Mouse (Mus musculus) CH12.LX (cell line): Measurements from ENCODE around the gene Clcf1. TPM values are rescaled to one million over a fixed set of nuclear protein-coding genes. Genes with fewer than 3 reads are reported as not detected.

Experiments
- DNase-seq: peaks from one replicate; pipeline ENCODE4 v3.0.0-alpha.2; 2013; ENCODE audit errors: extremely low read depth
- H3K27ac ChIP-seq: 2 replicates; pipeline ENCODE4 v1.5.1; 2012; ENCODE audit warnings: low read depth, mild to moderate bottlenecking, control low read depth, moderate library complexity; ENCODE audit not compliant: insufficient read depth
- H3K27me3 ChIP-seq: replicated peaks from 2 replicates; pipeline ENCODE3; 2012; ENCODE audit warnings: inconsistent platforms
- H3K36me3 ChIP-seq, 2 experiments: replicated peaks in 1 of 2; 2 replicates each; pipeline versions ENCODE3 to v1.6.1; 2012; ENCODE audit warnings: inconsistent platforms in 1 of 2, low read length in 1 of 2, mild to moderate bottlenecking in 1 of 2, mixed read lengths in 1 of 2, moderate library complexity in 1 of 2; ENCODE audit not compliant: control insufficient read depth in 1 of 2, insufficient read depth in 1 of 2
- H3K4me1 ChIP-seq, 2 experiments: 2 replicates each; pipeline ENCODE4 v1.6.1; 2012; ENCODE audit warnings: inconsistent platforms in 1 of 2, moderate library complexity in 1 of 2; ENCODE audit not compliant: insufficient read depth in 2 of 2, control insufficient read depth in 1 of 2
- H3K4me2 ChIP-seq: 2 replicates; pipeline ENCODE4 v1.6.1; 2012; ENCODE audit warnings: low read depth, mild to moderate bottlenecking, control low read depth; ENCODE audit not compliant: poor library complexity, insufficient read depth, severe bottlenecking
- H3K4me3 ChIP-seq, 3 experiments: fragments of 150-350 bp in 1 of 3; sonication (generic) in 1 of 3; replicated peaks in 1 of 3; 2 replicates each; pipeline versions ENCODE3 to v1.5.1; 2011 to 2012; ENCODE audit warnings: low read depth in 2 of 3, low read length in 2 of 3, mild to moderate bottlenecking in 2 of 3, moderate library complexity in 2 of 3, control low read depth in 1 of 3, improper control_type of control experiment in 1 of 3, inconsistent platforms in 1 of 3, mixed read lengths in 1 of 3; ENCODE audit not compliant: poor library complexity in 1 of 3
- H3K79me2 ChIP-seq: replicated peaks from 2 replicates; pipeline ENCODE4 v1.6.1; 2012; ENCODE audit warnings: mild to moderate bottlenecking, moderate library complexity; ENCODE audit not compliant: control insufficient read depth, poor library complexity, insufficient read depth, severe bottlenecking; ENCODE audit errors: extremely low read depth
- H3K9ac ChIP-seq: 2 replicates; pipeline ENCODE4 v1.6.1; 2012; ENCODE audit warnings: low read depth, mild to moderate bottlenecking, control low read depth, moderate library complexity; ENCODE audit not compliant: insufficient read depth
- H3K9me3 ChIP-seq: replicated peaks from 2 replicates; pipeline ENCODE3; 2012; ENCODE audit warnings: low read length, inconsistent platforms, mixed read lengths
- BHLHE40 ChIP-seq: IDR thresholded peaks from 2 replicates; pipeline ENCODE4 v1.6.1; 2011; ENCODE audit warnings: mild to moderate bottlenecking, low read depth, low read length, improper control_type of control experiment
- CHD1 ChIP-seq: IDR thresholded peaks from 2 replicates; pipeline ENCODE4 v1.6.1; 2012; ENCODE audit warnings: low read depth, low read length, improper control_type of control experiment, inconsistent platforms
- CTCF ChIP-seq, 2 experiments: IDR thresholded peaks in 1 of 2; conservative IDR thresholded peaks in 1 of 2; 2 replicates each; pipeline ENCODE4 v1.5.1; 2011 to 2012; ENCODE audit warnings: low read depth in 2 of 2, low read length in 2 of 2, improper control_type of control experiment in 1 of 2, inconsistent platforms in 1 of 2, mild to moderate bottlenecking in 1 of 2, moderate library complexity in 1 of 2
- ELF1 ChIP-seq: IDR thresholded peaks from 2 replicates; pipeline ENCODE4 v1.6.1; 2014; ENCODE audit warnings: low read depth, mild to moderate bottlenecking, inconsistent platforms, low read length, improper control_type of control experiment
- ETS1 ChIP-seq: conservative IDR thresholded peaks from 2 replicates; pipeline ENCODE4 v1.6.1; 2012; ENCODE audit warnings: low read depth, mild to moderate bottlenecking, inconsistent platforms, low read length, improper control_type of control experiment, moderate library complexity
- GABPA ChIP-seq: IDR thresholded peaks from 2 replicates; pipeline ENCODE4 v1.6.1; 2012; ENCODE audit warnings: low read depth, low read length, improper control_type of control experiment, inconsistent platforms; ENCODE audit not compliant: insufficient replicate concordance
- IRF4 ChIP-seq: IDR thresholded peaks from 2 replicates; pipeline ENCODE4 v1.6.1; 2014; ENCODE audit warnings: low read depth, mild to moderate bottlenecking, inconsistent platforms, low read length, improper control_type of control experiment
- KAT2A ChIP-seq: IDR thresholded peaks from 2 replicates; pipeline ENCODE4 v1.6.1; 2012; ENCODE audit warnings: low read length, improper control_type of control experiment, inconsistent platforms; ENCODE audit not compliant: insufficient replicate concordance
- MAFK ChIP-seq: IDR thresholded peaks from 2 replicates; pipeline ENCODE4 v1.6.1; 2011; ENCODE audit warnings: low read length, improper control_type of control experiment; ENCODE audit not compliant: insufficient replicate concordance
- MAX ChIP-seq: IDR thresholded peaks from 2 replicates; pipeline ENCODE4 v1.6.1; 2011; ENCODE audit warnings: low read length, improper control_type of control experiment
- MAZ ChIP-seq: IDR thresholded peaks from 2 replicates; pipeline ENCODE4 v1.6.1; 2012; ENCODE audit warnings: low read depth, mild to moderate bottlenecking, inconsistent platforms, low read length, improper control_type of control experiment, moderate library complexity
- MEF2A ChIP-seq: IDR thresholded peaks from 2 replicates; pipeline ENCODE4 v1.6.1; 2014; ENCODE audit warnings: low read depth, mild to moderate bottlenecking, inconsistent platforms, low read length, improper control_type of control experiment, borderline replicate concordance
- PAX5 ChIP-seq: IDR thresholded peaks from 2 replicates; pipeline ENCODE4 v1.6.1; 2012; ENCODE audit warnings: low read length, inconsistent platforms, mixed read lengths
- POLR2A ChIP-seq: IDR thresholded peaks from 2 replicates; pipeline ENCODE4 v1.6.1; 2011; ENCODE audit warnings: low read depth, mild to moderate bottlenecking, improper control_type of control experiment, low read length
- RAD21 ChIP-seq: IDR thresholded peaks from 2 replicates; pipeline ENCODE4 v1.6.1; 2011; ENCODE audit warnings: low read depth, mild to moderate bottlenecking, low read length, improper control_type of control experiment, moderate library complexity
- RCOR1 ChIP-seq: conservative IDR thresholded peaks from 2 replicates; pipeline ENCODE4 v1.6.1; 2012; ENCODE audit warnings: low read depth, mild to moderate bottlenecking, inconsistent platforms, low read length, improper control_type of control experiment
- SIN3A ChIP-seq: IDR thresholded peaks from 2 replicates; pipeline ENCODE4 v1.6.1; 2012; ENCODE audit warnings: low read length, improper control_type of control experiment, inconsistent platforms
- SMC3 ChIP-seq: IDR thresholded peaks from 2 replicates; pipeline ENCODE4 v1.6.1; 2011; ENCODE audit warnings: low read depth, low read length, improper control_type of control experiment
- TBP ChIP-seq: conservative IDR thresholded peaks from 2 replicates; pipeline ENCODE4 v1.6.1; 2011; ENCODE audit warnings: low read depth, low read length, improper control_type of control experiment
- USF1 ChIP-seq: IDR thresholded peaks from 2 replicates; pipeline ENCODE4 v1.6.1; 2014; ENCODE audit warnings: low read depth, mild to moderate bottlenecking, inconsistent platforms, low read length, improper control_type of control experiment
- USF2 ChIP-seq: conservative IDR thresholded peaks from 2 replicates; pipeline ENCODE4 v1.6.1; 2011; ENCODE audit warnings: low read depth, low read length, improper control_type of control experiment
- ZC3H11A ChIP-seq: IDR thresholded peaks from 2 replicates; pipeline ENCODE4 v1.6.1; 2012; ENCODE audit warnings: low read depth, mild to moderate bottlenecking, inconsistent platforms, low read length, improper control_type of control experiment
- ZKSCAN1 ChIP-seq: IDR thresholded peaks from 2 replicates; pipeline ENCODE4 v1.6.1; 2012; ENCODE audit warnings: low read depth, inconsistent platforms, low read length, improper control_type of control experiment, borderline replicate concordance
- ZNF384 ChIP-seq: IDR thresholded peaks from 2 replicates; pipeline ENCODE4 v1.6.1; 2012; ENCODE audit warnings: low read depth, low read length, improper control_type of control experiment, inconsistent platforms
- dilution Hi-C: fragments of 300-500 bp; cut with MboI; formaldehyde crosslinking; loops from 2 replicates; pipeline ENCODE4 v1.14.3; 2020; ENCODE audit warnings: low sequenced_read_pairs; ENCODE audit not compliant: extremely low pct_unique_long_range_greater_than_20kb, extremely low pct_ligation_motif_present
- in situ Hi-C: fragments of 300-500 bp; cut with MboI; formaldehyde crosslinking; loops from 3 replicates; pipeline ENCODE4 v1.14.3; 2019; ENCODE audit warnings: low sequenced_read_pairs, low pct_ligation_motif_present, low pct_unique_long_range_greater_than_20kb, mixed read lengths
- polyA plus RNA-seq: library from polyadenylated mRNA; unstranded; fragments of >175 nt; gene quantifications from 2 replicates; pipeline ENCODE4 v1.2.1, GENCODE M21; 2012; ENCODE audit warnings: low read depth; ENCODE audit not compliant: insufficient read length
- total RNA-seq, 2 experiments: library from RNA; depleted of rRNA; stranded (reverse); fragments of 300-350 nt in 1 of 2; fragments of >200 nt in 1 of 2; gene quantifications; 2 replicates each; pipeline ENCODE4 v1.2.3; 2012 to 2014

Gene Clcf1
- total and polyA plus RNA-seq, 3 experiments = 0.09 to 1.0 (median 0.28) TPM

DNA sequence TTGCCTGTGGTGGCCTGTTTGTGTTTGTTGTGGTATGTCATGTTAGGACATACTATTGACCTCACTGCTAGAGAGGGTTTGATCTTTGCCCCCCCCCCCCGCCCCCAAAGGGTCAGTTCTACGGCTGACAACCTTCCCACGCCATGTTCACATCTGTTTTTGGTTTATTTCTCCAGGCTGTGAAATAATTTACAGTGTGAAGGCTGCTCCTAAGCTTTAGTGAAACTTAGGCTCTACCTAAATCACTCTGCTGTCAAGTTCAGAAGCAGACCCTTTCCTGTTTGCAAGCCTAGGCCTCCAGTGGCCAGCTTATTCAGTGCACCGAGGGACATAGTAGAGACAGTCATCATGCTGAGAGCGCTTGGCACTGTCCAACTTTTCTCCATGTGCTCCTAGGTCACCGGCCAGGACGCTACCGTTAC, 26.2 kb downstream of the Clcf1 start:
- H3K4me2 ChIP-seq = no peak overlapping the region
- H3K27ac ChIP-seq = no peak overlapping the region
- no peaks in the 10 kb centered on the region for H3K36me3 ChIP-seq
- H3K4me1 ChIP-seq = peaks cover 0 to 5% of the 10 kb centered on the region in 2 experiments; a peak in 2 of 4 replicates
- peaks cover 4% of the 10 kb centered on the region for H3K27me3 ChIP-seq
- no peak overlapping the region for H3K4me3 ChIP-seq
- H3K9ac ChIP-seq = no peak overlapping the region
- dilution Hi-C loops = no loop called here
- DNase-seq = no peak
- in situ Hi-C loops = no loop called here
- peaks cover 3% of the 10 kb centered on the region for H3K9me3 ChIP-seq
- TF ChIP-seq CHD1 (no peak), ETS1 (no peak), IRF4 (no peak), MAZ (no peak), ZNF384 (no peak), SIN3A (no peak), MAX (no peak), RCOR1 (no peak)
- no peaks in the 10 kb centered on the region for H3K79me2 ChIP-seq

DNA sequence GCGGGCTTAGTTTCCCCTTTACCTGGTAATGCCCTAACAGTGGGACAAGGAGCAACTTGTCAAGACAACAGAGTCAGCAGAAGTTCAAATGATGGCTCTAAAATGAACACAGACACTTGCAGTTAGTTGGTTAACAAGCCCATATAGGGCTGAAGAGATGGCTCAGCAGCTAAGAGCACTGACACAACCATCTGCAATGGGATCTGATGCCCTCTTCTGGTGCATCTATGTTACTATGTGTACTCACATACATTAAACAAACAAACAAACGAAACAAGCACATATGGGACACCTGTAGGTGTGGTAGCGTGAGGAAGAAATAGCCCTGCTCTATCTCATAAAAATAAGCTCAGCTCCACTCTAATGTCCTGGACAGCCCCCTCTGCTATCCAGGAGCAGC, 28.4 kb downstream of the Clcf1 start:
- H3K4me3 ChIP-seq = no peak overlapping the region
- H3K9ac ChIP-seq = no peak overlapping the region
- no peak overlapping the region for H3K4me2 ChIP-seq
- H3K9me3 ChIP-seq = peaks cover 2% of the 10 kb centered on the region
- peaks cover 4% of the 10 kb centered on the region for H3K27me3 ChIP-seq
- peaks cover 0 to 5% of the 10 kb centered on the region in 2 experiments; a peak in 2 of 4 replicates for H3K4me1 ChIP-seq
- no peaks in the 10 kb centered on the region for H3K79me2 ChIP-seq
- H3K27ac ChIP-seq = no peak overlapping the region
- TF ChIP-seq USF2 (no peak), RAD21 (peak; percentile 37), SMC3 (peak; percentile 49), CTCF (conservative IDR thresholded peaks at IDR 0.05 in 1 of 2, IDR thresholded peaks at IDR 0.05 in 1 of 2; ENCODE audit: low read depth in 2 of 2, low read length in 2 of 2) (peak in 1 of 2 experiments; percentile 61; a peak in 2 of 4 replicates)
- in situ Hi-C loops = no loop called here
- no peaks in the 10 kb centered on the region for H3K36me3 ChIP-seq
- DNase-seq = no peak
- dilution Hi-C loops = no loop called here

DNA sequence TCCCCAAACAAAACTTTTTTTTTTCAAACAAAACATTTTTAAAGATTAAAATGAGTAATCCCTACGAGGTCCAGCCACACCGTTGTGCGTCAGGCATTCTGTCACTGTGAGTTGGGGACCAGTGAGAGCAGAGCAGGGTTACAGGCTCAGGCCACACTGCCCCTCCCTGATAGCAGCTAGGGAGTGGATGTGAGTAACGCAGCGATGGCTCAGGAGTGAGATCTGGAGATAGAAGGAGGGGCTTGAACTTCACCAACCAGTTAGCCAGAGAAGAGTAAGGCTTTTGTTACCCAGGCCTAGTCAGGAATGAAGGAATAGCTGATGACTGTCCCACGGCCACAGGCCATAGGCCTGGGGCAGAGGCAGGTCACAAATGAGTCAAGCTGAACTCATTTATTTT, 30.7 kb downstream of the Clcf1 start:
- Histone ChIP-seq H3K27ac (no peak overlapping the region), H3K4me3 (no peak overlapping the region), H3K27me3 (peaks cover 2% of the 10 kb centered on the region), H3K9ac (no peak overlapping the region), H3K36me3 (no peaks in the 10 kb centered on the region), H3K79me2 (no peaks in the 10 kb centered on the region)
- dilution Hi-C loops = no loop called here
- TF ChIP-seq USF2 (no peak), BHLHE40 (no peak), TBP (no peak), MAFK (no peak), ELF1 (no peak), MAZ (no peak), SIN3A (no peak), CTCF (conservative IDR thresholded peaks at IDR 0.05 in 1 of 2, IDR thresholded peaks at IDR 0.05 in 1 of 2; ENCODE audit: low read depth in 2 of 2, low read length in 2 of 2) (no peak), ZC3H11A (no peak), GABPA (no peak), PAX5 (no peak), MEF2A (no peak), USF1 (no peak), ZKSCAN1 (no peak), SMC3 (no peak), KAT2A (no peak), RCOR1 (no peak), POLR2A (no peak), IRF4 (no peak)
- TF ChIP-seq, all 38 proteins: peak for 0
- DNase-seq = no peak
- in situ Hi-C loops = no loop called here
- H3K9me3 ChIP-seq = no peaks in the 10 kb centered on the region
- H3K4me1 ChIP-seq = peaks cover 0 to 5% of the 10 kb centered on the region in 2 experiments; a peak in 2 of 4 replicates
- no peak overlapping the region for H3K4me2 ChIP-seq
